In genomic region chr9:106149399-106149754, GRCm38 (mm10) we compare ENCODE assay signal across 11 mouse cellular contexts. TPM values are rescaled to one million over a fixed set of nuclear protein-coding genes. Genes with fewer than 3 reads are reported as not detected.
DNase-seq lines count a peak whose midpoint lies in the region; ATAC-seq and TF ChIP-seq lines count a peak whose summit lies in the region.
"Had no signal": no experiment of that assay in that cellular context is flagged by ENCODE, and none has a peak within 500 bp of the region (broad histone marks: within the 10 kb centered on the region; RNA-seq: fewer than 3 reads in every experiment).

No protein-coding gene starts in this region.

- WGBS in heart, embryonic 10.5 days, result 20% methylated on average over 10 of the region's 10 CpGs
- WGBS in hindbrain, embryonic 10.5 days, result 20% methylated on average over 10 of the region's 10 CpGs
- 16% methylated on average over 10 of the region's 10 CpGs for WGBS in midbrain, embryonic 11.5 days

- TF ChIP-seq CTCF in ES-Bruce4 (IDR thresholded peaks at IDR 0.05; ENCODE audit: low read depth, low read length), result no peak

- H3K36me3 ChIP-seq in heart, embryonic 10.5 days, result no peaks in the 10 kb centered on the region
- H3K36me3 ChIP-seq in ES-Bruce4 (ENCODE audit: control insufficient read depth, insufficient read depth, low read length, poor library complexity, severe bottlenecking), result no peaks in the 10 kb centered on the region
- H3K36me3 ChIP-seq in hindbrain, embryonic 10.5 days, result peaks cover 34% of the 10 kb centered on the region
- H3K36me3 ChIP-seq in midbrain, embryonic 11.5 days (ENCODE audit: control insufficient read depth, insufficient read depth, low read length), result no peaks in the 10 kb centered on the region

- H3K4me2 ChIP-seq in midbrain, embryonic 11.5 days, result peak overlapping the region; percentile 77

- H3K4me3 ChIP-seq in heart, embryonic 10.5 days, result peak overlapping the region; percentile 48
- peak overlapping the region; percentile 48 for H3K4me3 ChIP-seq in ES-Bruce4 (ENCODE audit: low read depth, low read length)
- peak overlapping the region; percentile 68 for H3K4me3 ChIP-seq in hindbrain, embryonic 10.5 days
- H3K4me3 ChIP-seq in midbrain, embryonic 11.5 days (ENCODE audit: low read depth, low read length), result peak overlapping the region; percentile 77

- H3K4me1 ChIP-seq in heart, embryonic 10.5 days, result peaks cover 22% of the 10 kb centered on the region
- no peaks in the 10 kb centered on the region for H3K4me1 ChIP-seq in ES-Bruce4 (ENCODE audit: control insufficient read depth, insufficient read depth, low read length)
- peaks cover 38% of the 10 kb centered on the region for H3K4me1 ChIP-seq in hindbrain, embryonic 10.5 days (replicated peaks)
- H3K4me1 ChIP-seq in midbrain, embryonic 11.5 days (ENCODE audit: control insufficient read depth, insufficient read depth, low read length), result peaks cover 23% of the 10 kb centered on the region

- no peaks in the 10 kb centered on the region for H3K9me3 ChIP-seq in heart, embryonic 10.5 days
- no peaks in the 10 kb centered on the region for H3K9me3 ChIP-seq in ES-Bruce4 (replicated peaks; ENCODE audit: control insufficient read depth, insufficient read depth, low read length, poor library complexity, severe bottlenecking)
- no peaks in the 10 kb centered on the region for H3K9me3 ChIP-seq in hindbrain, embryonic 10.5 days
- H3K9me3 ChIP-seq in midbrain, embryonic 11.5 days (ENCODE audit: control insufficient read depth, low read length), result no peaks in the 10 kb centered on the region

- no peak overlapping the region for H3K9ac ChIP-seq in ES-Bruce4 (ENCODE audit: low read depth, poor library complexity, severe bottlenecking)
- peak overlapping the region; percentile 98 for H3K9ac ChIP-seq in midbrain, embryonic 11.5 days (ENCODE audit: low read length)

- no peak overlapping the region for H3K27ac ChIP-seq in heart, embryonic 10.5 days
- H3K27ac ChIP-seq in ES-Bruce4 (ENCODE audit: insufficient read depth, low read length), result no peak overlapping the region
- peak overlapping the region; percentile 97 for H3K27ac ChIP-seq in hindbrain, embryonic 10.5 days
- H3K27ac ChIP-seq in midbrain, embryonic 11.5 days (ENCODE audit: low read depth, low read length), result peak overlapping the region; percentile 85; the same call in 1 of the 2 replicates

- DNase-seq in heart, embryonic 10.5 days (ENCODE audit: low spot score), result no peak
- DNase-seq in heart, adult 8-10 months (ENCODE audit: low spot score), result no peak
- no peak for DNase-seq in hindbrain, embryonic 10.5 days (ENCODE audit: low spot score)
- DNase-seq in midbrain, embryonic 11.5 days (ENCODE audit: low spot score, missing footprints), result no peak
- DNase-seq in layer of hippocampus, postnatal 36 days, result no peak
- no peak for DNase-seq in gastrocnemius, postnatal 36 days
- DNase-seq in embryo, embryonic 10.5 days (ENCODE audit: low spot score), result no peak
- DNase-seq: cerebellum, adult 11-12 months; kidney, adult 18-20 months; thymus, postnatal 36 days had no signal

- H3K27me3 ChIP-seq in heart, embryonic 10.5 days (ENCODE audit: insufficient read depth, poor library complexity, severe bottlenecking), result peaks cover 69% of the 10 kb centered on the region
- no peaks in the 10 kb centered on the region for H3K27me3 ChIP-seq in ES-Bruce4 (ENCODE audit: control insufficient read depth, insufficient read depth, low read length, poor library complexity, severe bottlenecking)
- H3K27me3 ChIP-seq in hindbrain, embryonic 10.5 days (ENCODE audit: insufficient read depth, poor library complexity, severe bottlenecking), result peaks cover 40% of the 10 kb centered on the region
- H3K27me3 ChIP-seq in midbrain, embryonic 11.5 days (ENCODE audit: control insufficient read depth, insufficient read depth, low read length), result no peaks in the 10 kb centered on the region

- intact Hi-C loops in gastrocnemius, postnatal 36 days (cut with DNase I), result no loop called here

- ATAC-seq in midbrain, embryonic 11.5 days (ENCODE audit: low FRiP score), result no peak

- TF ChIP-seq EP300 in ES-Bruce4 (IDR thresholded peaks at IDR 0.05; ENCODE audit: insufficient read depth, low read depth, low read length), result no peak

- TF ChIP-seq POLR2A in ES-Bruce4 (IDR thresholded peaks at IDR 0.05; ENCODE audit: insufficient read depth, low read length), result no peak

RNA-seq across cellular contexts. Expression of gene Glyctk, which starts 8.6 kb away (rescaled TPM):
- polyA plus RNA-seq in heart, embryonic 10.5 days (2016; fragmentation: Nextera tagmentation; extraction: Ambion mirVana), result 1.1 and 2.5 TPM in 2 replicates
- total RNA-seq in heart, adult 8-10 months (2022), result 1 to 10 TPM; 1.5 to 2.6 (median 1.9) TPM
- polyA plus RNA-seq in ES-Bruce4 (2011; ENCODE audit: insufficient read depth, insufficient read length, low read depth, missing spikeins), result 0.97 and 1.1 TPM in 2 replicates
- polyA plus RNA-seq in hindbrain, embryonic 10.5 days (2016; fragmentation: Nextera tagmentation; extraction: Ambion mirVana), result 2.9 and 4.5 TPM in 2 replicates
- 5.6 and 6.3 TPM in 2 replicates for polyA plus RNA-seq in midbrain, embryonic 11.5 days (2014; fragmentation: Nextera tagmentation; extraction: Ambion mirVana)
- total RNA-seq in layer of hippocampus, postnatal 36 days (2021), result 1 to 10 TPM; 4.2 to 4.8 TPM
- total RNA-seq in gastrocnemius, postnatal 36 days (2021), result 1 to 10 TPM in 1 of 2 experiments, under 1 TPM in 1; 0.76 to 1.2 TPM

RNA-seq across cellular contexts. Expression of gene Wdr82, which starts 21.4 kb away (rescaled TPM):
- 21.6 and 25.5 TPM in 2 replicates for polyA plus RNA-seq in heart, embryonic 10.5 days (2016; fragmentation: Nextera tagmentation; extraction: Ambion mirVana)
- 10 to 100 TPM; 29.6 to 38.5 (median 34.0) TPM for total RNA-seq in heart, adult 8-10 months (2022)
- polyA plus RNA-seq in ES-Bruce4 (2011; ENCODE audit: insufficient read depth, insufficient read length, low read depth, missing spikeins), result 118 and 122 TPM in 2 replicates
- 25.8 and 29.9 TPM in 2 replicates for polyA plus RNA-seq in hindbrain, embryonic 10.5 days (2016; fragmentation: Nextera tagmentation; extraction: Ambion mirVana)
- polyA plus RNA-seq in midbrain, embryonic 11.5 days (2014; fragmentation: Nextera tagmentation; extraction: Ambion mirVana), result 30.2 and 32.6 TPM in 2 replicates
- 100 to 1,000 TPM; 143 TPM for total RNA-seq in layer of hippocampus, postnatal 36 days (2021)
- 10 to 100 TPM; 18.4 to 20.3 TPM for total RNA-seq in gastrocnemius, postnatal 36 days (2021)

RNA-seq across cellular contexts. Expression of gene Ppm1m, which starts 50.2 kb away (rescaled TPM):
- 36.4 and 45.0 TPM in 2 replicates for polyA plus RNA-seq in heart, embryonic 10.5 days (2016; fragmentation: Nextera tagmentation; extraction: Ambion mirVana)
- total RNA-seq in heart, adult 8-10 months (2022), result 10 to 100 TPM in 3 of 4 experiments, 1 to 10 TPM in 1; 9.4 to 12.8 (median 12.3) TPM
- polyA plus RNA-seq in ES-Bruce4 (2011; ENCODE audit: insufficient read depth, insufficient read length, low read depth, missing spikeins), result 23.2 and 23.4 TPM in 2 replicates
- 47.3 and 48.6 TPM in 2 replicates for polyA plus RNA-seq in hindbrain, embryonic 10.5 days (2016; fragmentation: Nextera tagmentation; extraction: Ambion mirVana)
- polyA plus RNA-seq in midbrain, embryonic 11.5 days (2014; fragmentation: Nextera tagmentation; extraction: Ambion mirVana), result 23.6 and 26.9 TPM in 2 replicates
- 10 to 100 TPM; 16.0 to 20.8 TPM for total RNA-seq in layer of hippocampus, postnatal 36 days (2021)
- 1 to 10 TPM; 3.0 to 3.3 TPM for total RNA-seq in gastrocnemius, postnatal 36 days (2021)

RNA-seq across cellular contexts. Expression of gene Col6a4, which starts 52.8 kb away (rescaled TPM):
- 0.01 TPM in 1 of 2 replicates, not detected in the other for polyA plus RNA-seq in heart, embryonic 10.5 days (2016; fragmentation: Nextera tagmentation; extraction: Ambion mirVana)
- total RNA-seq in heart, adult 8-10 months (2022), result not detected
- 0.15 TPM in 1 of 2 replicates, not detected in the other for polyA plus RNA-seq in ES-Bruce4 (2011; ENCODE audit: insufficient read depth, insufficient read length, low read depth, missing spikeins)
- 0.10 and 0.26 TPM in 2 replicates for polyA plus RNA-seq in hindbrain, embryonic 10.5 days (2016; fragmentation: Nextera tagmentation; extraction: Ambion mirVana)
- 0.11 TPM in 1 of 2 replicates, not detected in the other for polyA plus RNA-seq in midbrain, embryonic 11.5 days (2014; fragmentation: Nextera tagmentation; extraction: Ambion mirVana)
- 1 to 10 TPM; 1.2 to 1.8 TPM for total RNA-seq in layer of hippocampus, postnatal 36 days (2021)
- total RNA-seq in gastrocnemius, postnatal 36 days (2021), result not detected

RNA-seq across cellular contexts. Expression of gene Twf2, which starts 53.5 kb away (rescaled TPM):
- polyA plus RNA-seq in heart, embryonic 10.5 days (2016; fragmentation: Nextera tagmentation; extraction: Ambion mirVana), result 70.5 and 77.2 TPM in 2 replicates
- 100 to 1,000 TPM; 188 to 245 (median 236) TPM for total RNA-seq in heart, adult 8-10 months (2022)
- 27.3 and 36.7 TPM in 2 replicates for polyA plus RNA-seq in ES-Bruce4 (2011; ENCODE audit: insufficient read depth, insufficient read length, low read depth, missing spikeins)
- polyA plus RNA-seq in hindbrain, embryonic 10.5 days (2016; fragmentation: Nextera tagmentation; extraction: Ambion mirVana), result 65.9 and 71.3 TPM in 2 replicates
- 55.6 and 61.4 TPM in 2 replicates for polyA plus RNA-seq in midbrain, embryonic 11.5 days (2014; fragmentation: Nextera tagmentation; extraction: Ambion mirVana)
- 10 to 100 TPM; 52.1 to 57.5 TPM for total RNA-seq in layer of hippocampus, postnatal 36 days (2021)
- total RNA-seq in gastrocnemius, postnatal 36 days (2021), result 100 to 1,000 TPM; 113 to 156 TPM

Comparison
In these comparisons a context has a peak if more than half of its experiments do, and no peak if none do; other contexts are left out.
1. H3K27ac ChIP-seq: peak in hindbrain, embryonic 10.5 days (single experiment) and midbrain, embryonic 11.5 days (single experiment); none in heart, embryonic 10.5 days (single experiment) and ES-Bruce4 (single experiment).
2. Peak in every context shown above with its lines, with median percentiles within 50 percentile points of each other: H3K4me3 ChIP-seq.